Mouse (Mus musculus) stomach, postnatal 0 days (tissue): ENCODE data around the gene Cacng2.

Experiments
- CTCF ChIP-seq: IDR thresholded peaks from 2 replicates; pipeline ENCODE4 v1.5.1; 2016; ENCODE audit warnings: antibody characterized with exemption, low read depth, mild to moderate bottlenecking, moderate library complexity
- EP300 ChIP-seq: optimal IDR thresholded peaks from 2 replicates; pipeline ENCODE3; 2016; ENCODE audit warnings: antibody characterized with exemption

- TF ChIP-seq EP300 (no peak), CTCF (no peak)
Observed at GRCm38 (mm10) chr15:77962447-77962846, 157.4 kb downstream of the Cacng2 start.
